Mouse (Mus musculus): ENCODE data around the gene Rabif. TPM values are rescaled to one million over a fixed set of nuclear protein-coding genes. Genes with fewer than 3 reads are reported as not detected.

The Rabif gene
- total and polyA plus RNA-seq, 3 experiments, result 21.5 to 21.8 TPM; not detected in 1

DNA sequence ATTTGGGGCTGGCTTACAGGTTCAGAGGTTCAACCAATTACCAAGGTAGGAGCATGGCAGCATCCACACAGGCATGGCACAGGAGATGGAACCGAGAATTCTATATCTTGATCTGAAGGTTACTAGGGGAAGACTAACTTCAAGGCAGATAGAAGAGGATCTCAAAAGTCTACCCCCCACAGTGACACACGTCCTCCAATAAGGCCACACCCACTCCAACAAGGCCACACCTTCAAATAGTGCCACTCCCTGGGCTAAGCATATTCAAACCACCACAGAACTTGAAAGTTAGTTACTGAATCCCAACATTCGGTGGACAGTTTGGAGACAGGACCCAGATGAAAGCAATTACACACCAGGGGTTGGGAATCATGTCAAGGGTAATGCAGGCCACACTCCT lies 41.1 kb downstream of the Rabif start:
- no peak overlapping the region for H3K27ac ChIP-seq (ENCODE audit: control insufficient read depth, low read depth, low read length)
- no peaks in the 10 kb centered on the region for H3K79me2 ChIP-seq (ENCODE audit: control insufficient read depth, insufficient read depth, low read length, poor library complexity)
- no peaks in the 10 kb centered on the region for H3K27me3 ChIP-seq (ENCODE audit: control insufficient read depth in 1 of 2, insufficient read depth in 2 of 2, low read length in 2 of 2)
- no peak for DNase-seq (ENCODE audit: low read depth, low spot score)
- no peak overlapping the region for H3K9ac ChIP-seq (ENCODE audit: control insufficient read depth, low read depth, low read length, poor library complexity, severe bottlenecking)
- no peaks in the 10 kb centered on the region for H3K36me3 ChIP-seq (ENCODE audit: control insufficient read depth in 1 of 2, insufficient read depth in 2 of 2, low read length in 2 of 2)
- no peaks in the 10 kb centered on the region for H3K9me3 ChIP-seq (replicated peaks; ENCODE audit: insufficient read depth, low read length)
- TF ChIP-seq TCF12 (IDR thresholded peaks at IDR 0.05; ENCODE audit: low read depth, low read length) (no peak), CHD2 (IDR thresholded peaks at IDR 0.05; ENCODE audit: low read length) (no peak), MAX (IDR thresholded peaks at IDR 0.05; ENCODE audit: low read length) (no peak), CTCF (IDR thresholded peaks at IDR 0.05 in 2 of 3, conservative IDR thresholded peaks at IDR 0.05 in 1 of 3; ENCODE audit: control insufficient read depth in 1 of 3, insufficient read depth in 1 of 3, low read depth in 2 of 3, low read length in 3 of 3, poor library complexity in 1 of 3, severe bottlenecking in 1 of 3) (no peak), ETS1 (IDR thresholded peaks at IDR 0.05; ENCODE audit: low read depth, low read length) (no peak), MXI1 (IDR thresholded peaks at IDR 0.05; ENCODE audit: low read depth, low read length) (no peak), USF2 (IDR thresholded peaks at IDR 0.05; ENCODE audit: borderline replicate concordance in 1 of 2, insufficient read depth in 1 of 2, low read depth in 1 of 2, low read length in 2 of 2) (no peak), BHLHE40 (IDR thresholded peaks at IDR 0.05; ENCODE audit: borderline replicate concordance, low read depth, low read length) (no peak), CHD1 (IDR thresholded peaks at IDR 0.05; ENCODE audit: low read depth, low read length) (no peak), ZC3H11A (IDR thresholded peaks at IDR 0.05; ENCODE audit: low read depth, low read length) (no peak)
- peaks cover 0 to 11% of the 10 kb centered on the region in 2 experiments; a peak in 3 of 4 replicates for H3K4me1 ChIP-seq (ENCODE audit: control insufficient read depth in 1 of 2, insufficient read depth in 2 of 2, low read length in 2 of 2)
- H3K4me3 ChIP-seq (ENCODE audit: control insufficient read depth in 1 of 2, insufficient read depth in 1 of 2, low read depth in 2 of 2, low read length in 2 of 2), result no peak overlapping the region

DNA sequence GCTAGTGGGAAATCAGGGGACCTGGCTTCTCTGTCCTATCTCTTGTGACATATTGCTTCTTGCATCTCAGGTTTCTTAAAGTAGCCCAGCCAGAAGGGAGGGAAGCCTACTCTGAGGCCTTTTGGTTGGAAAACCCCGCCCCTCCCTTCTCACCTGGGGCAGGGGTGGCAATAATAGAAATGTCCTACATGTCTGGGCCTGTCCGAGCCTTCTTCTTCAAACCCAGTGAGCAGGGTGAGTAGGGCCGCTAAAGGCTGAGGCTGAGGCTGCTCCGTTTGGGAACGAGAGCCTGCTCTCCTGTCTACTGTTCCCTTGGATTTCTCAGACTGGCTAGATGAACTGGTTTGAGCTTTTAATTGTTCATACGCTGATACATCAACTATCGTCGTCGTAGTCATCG lies 46.2 kb downstream of the Rabif start:
- no peaks in the 10 kb centered on the region for H3K9me3 ChIP-seq (replicated peaks; ENCODE audit: insufficient read depth, low read length)
- peaks cover 0 to 7% of the 10 kb centered on the region in 2 experiments; a peak in 2 of 4 replicates for H3K4me1 ChIP-seq (ENCODE audit: control insufficient read depth in 1 of 2, insufficient read depth in 2 of 2, low read length in 2 of 2)
- no peaks in the 10 kb centered on the region for H3K27me3 ChIP-seq (ENCODE audit: control insufficient read depth in 1 of 2, insufficient read depth in 2 of 2, low read length in 2 of 2)
- TF ChIP-seq ELF1 (IDR thresholded peaks at IDR 0.05; ENCODE audit: low read depth, low read length), result no peak
- no peak overlapping the region for H3K4me3 ChIP-seq (ENCODE audit: control insufficient read depth in 1 of 2, insufficient read depth in 1 of 2, low read depth in 2 of 2, low read length in 2 of 2)
- H3K27ac ChIP-seq (ENCODE audit: control insufficient read depth, low read depth, low read length), result no peak overlapping the region
- no peaks in the 10 kb centered on the region for H3K79me2 ChIP-seq (ENCODE audit: control insufficient read depth, insufficient read depth, low read length, poor library complexity)
- DNase-seq (ENCODE audit: low read depth, low spot score), result no peak
- no peaks in the 10 kb centered on the region for H3K36me3 ChIP-seq (ENCODE audit: control insufficient read depth in 1 of 2, insufficient read depth in 2 of 2, low read length in 2 of 2)
- no peak overlapping the region for H3K9ac ChIP-seq (ENCODE audit: control insufficient read depth, low read depth, low read length, poor library complexity, severe bottlenecking)

DNA sequence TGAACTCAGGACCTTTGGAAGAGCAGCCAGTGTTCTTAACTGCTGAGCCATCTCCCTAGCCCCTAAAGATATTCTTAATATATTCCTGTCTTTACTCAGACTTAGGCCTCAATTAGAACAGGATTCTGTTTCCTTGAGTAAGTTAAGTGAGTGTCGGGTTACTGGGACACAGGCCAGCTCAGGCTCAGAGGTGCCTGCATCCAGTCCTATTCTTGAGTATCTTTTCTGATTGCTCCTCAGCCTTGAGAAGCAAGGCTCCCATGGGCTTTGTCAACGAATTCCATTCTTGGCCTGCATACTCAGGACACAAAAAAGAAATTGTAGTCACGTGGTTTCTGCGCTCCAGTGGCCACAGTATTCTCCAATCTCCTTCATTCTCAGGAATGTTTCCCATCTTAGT lies 53.8 kb downstream of the Rabif start:
- H3K4me1 ChIP-seq (ENCODE audit: control insufficient read depth in 1 of 2, insufficient read depth in 2 of 2, low read length in 2 of 2), result peaks cover 6 to 8% of the 10 kb centered on the region in 2 experiments
- no peaks in the 10 kb centered on the region for H3K79me2 ChIP-seq (ENCODE audit: control insufficient read depth, insufficient read depth, low read length, poor library complexity)
- H3K27me3 ChIP-seq (ENCODE audit: control insufficient read depth in 1 of 2, insufficient read depth in 2 of 2, low read length in 2 of 2), result no peaks in the 10 kb centered on the region
- H3K9ac ChIP-seq (ENCODE audit: control insufficient read depth, low read depth, low read length, poor library complexity, severe bottlenecking), result no peak overlapping the region
- no peaks in the 10 kb centered on the region for H3K9me3 ChIP-seq (replicated peaks; ENCODE audit: insufficient read depth, low read length)
- DNase-seq (ENCODE audit: low read depth, low spot score), result no peak
- H3K36me3 ChIP-seq (ENCODE audit: control insufficient read depth in 1 of 2, insufficient read depth in 2 of 2, low read length in 2 of 2), result peaks cover 0 to 5% of the 10 kb centered on the region in 2 experiments; a peak in 2 of 4 replicates
- H3K4me3 ChIP-seq (ENCODE audit: control insufficient read depth in 1 of 2, insufficient read depth in 1 of 2, low read depth in 2 of 2, low read length in 2 of 2), result no peak overlapping the region
- TF ChIP-seq POLR2AphosphoS2 (IDR thresholded peaks at IDR 0.05; ENCODE audit: low read length) (no peak), UBTF (IDR thresholded peaks at IDR 0.05; ENCODE audit: borderline replicate concordance, insufficient read depth, low read depth, low read length) (no peak), JUND (IDR thresholded peaks at IDR 0.05; ENCODE audit: low read depth, low read length) (no peak), ZNF384 (IDR thresholded peaks at IDR 0.05; ENCODE audit: low read depth, low read length) (no peak), CHD1 (IDR thresholded peaks at IDR 0.05; ENCODE audit: low read depth, low read length) (no peak), CHD2 (IDR thresholded peaks at IDR 0.05; ENCODE audit: low read length) (no peak), BHLHE40 (IDR thresholded peaks at IDR 0.05; ENCODE audit: borderline replicate concordance, low read depth, low read length) (no peak), SIN3A (IDR thresholded peaks at IDR 0.05; ENCODE audit: low read length) (no peak), ZKSCAN1 (IDR thresholded peaks at IDR 0.05; ENCODE audit: low read depth, low read length) (no peak), MYC (IDR thresholded peaks at IDR 0.05; ENCODE audit: low read depth, low read length) (no peak), HCFC1 (IDR thresholded peaks at IDR 0.05; ENCODE audit: low read depth, low read length) (no peak), ETS1 (IDR thresholded peaks at IDR 0.05; ENCODE audit: low read depth, low read length) (no peak), POLR2A (IDR thresholded peaks at IDR 0.05; ENCODE audit: control insufficient read depth in 1 of 2, insufficient read depth in 1 of 2, low read depth in 1 of 2, low read length in 2 of 2, poor library complexity in 1 of 2) (no peak)
- no peak overlapping the region for H3K27ac ChIP-seq (ENCODE audit: control insufficient read depth, low read depth, low read length)
